Mouse (Mus musculus) bone marrow macrophage, adult 2 months (primary cell): ENCODE measurements around the gene Gatm. TPM values are rescaled to one million over a fixed set of nuclear protein-coding genes. Genes with fewer than 3 reads are reported as not detected.
A peak's percentile ranks its signal among the peaks of the same experiment; 100 is the strongest.

Source experiments
- H3K27ac ChIP-seq: 2 replicates; pipeline ENCODE4 v1.5.1; 2012; ENCODE audit warnings: low read depth, low read length; ENCODE audit not compliant: insufficient read depth
- H3K4me1 ChIP-seq: 2 replicates; pipeline ENCODE4 v1.6.1; 2012; ENCODE audit warnings: low read length; ENCODE audit not compliant: control insufficient read depth, insufficient read depth
- H3K4me3 ChIP-seq: 2 replicates; pipeline ENCODE4 v1.5.1; 2012; ENCODE audit warnings: mild to moderate bottlenecking, low read length, moderate library complexity; ENCODE audit not compliant: insufficient read depth
- CTCF ChIP-seq: IDR thresholded peaks from 2 replicates; pipeline ENCODE4 v1.5.1; 2012; ENCODE audit warnings: low read depth, mild to moderate bottlenecking, low read length, moderate library complexity
- POLR2A ChIP-seq: IDR thresholded peaks from 2 replicates; pipeline ENCODE4 v1.6.1; 2012; ENCODE audit warnings: mild to moderate bottlenecking, low read depth, low read length, borderline replicate concordance
- polyA plus RNA-seq: library from polyadenylated mRNA; stranded (reverse); fragments of >200 nt; gene quantifications from 2 replicates; pipeline ENCODE4 v1.2.4, GENCODE M21; 2012; ENCODE audit not compliant: missing spikeins, insufficient read depth, insufficient read length

The Gatm gene
- polyA plus RNA-seq, 1 experiment = 59.3 TPM

DNA sequence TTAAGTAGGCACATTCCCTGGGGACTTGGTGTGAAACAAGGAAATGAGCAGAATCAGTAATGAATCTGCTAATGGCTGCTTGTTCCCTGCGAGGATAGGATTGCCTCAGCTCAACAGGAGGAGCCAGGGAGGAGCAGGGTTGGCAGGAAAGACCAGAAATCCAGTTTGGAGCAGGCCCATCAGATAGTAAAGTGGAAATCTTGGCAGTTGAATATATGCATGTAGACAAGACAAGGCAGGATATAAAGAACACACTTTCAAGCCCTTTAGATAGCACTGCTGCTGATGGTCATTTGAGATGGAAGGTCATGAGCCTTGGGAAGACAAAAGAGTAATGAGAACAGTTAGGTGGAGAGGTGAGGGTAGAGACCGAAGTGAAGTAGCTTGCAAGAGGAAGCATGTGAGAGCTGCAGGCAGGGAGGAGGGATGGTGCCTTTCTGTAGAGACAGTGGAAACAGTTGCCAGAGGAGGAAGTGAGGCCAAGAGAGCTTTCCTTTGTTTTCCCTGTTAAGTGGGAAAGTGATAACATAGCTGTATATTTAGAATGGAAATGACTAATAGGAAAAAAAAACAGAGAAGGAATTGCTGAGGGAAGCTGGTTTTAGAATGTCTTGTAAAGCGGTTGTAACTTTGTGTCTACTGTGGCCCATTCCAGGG, 29.6 kb downstream of the Gatm start:
- no peak for TF ChIP-seq POLR2A
- TF ChIP-seq CTCF = no peak
- Histone ChIP-seq H3K4me1 (peaks cover 21% of the 10 kb centered on the region), H3K4me3 (no peak overlapping the region), H3K27ac (peak overlapping the region; percentile 83)

DNA sequence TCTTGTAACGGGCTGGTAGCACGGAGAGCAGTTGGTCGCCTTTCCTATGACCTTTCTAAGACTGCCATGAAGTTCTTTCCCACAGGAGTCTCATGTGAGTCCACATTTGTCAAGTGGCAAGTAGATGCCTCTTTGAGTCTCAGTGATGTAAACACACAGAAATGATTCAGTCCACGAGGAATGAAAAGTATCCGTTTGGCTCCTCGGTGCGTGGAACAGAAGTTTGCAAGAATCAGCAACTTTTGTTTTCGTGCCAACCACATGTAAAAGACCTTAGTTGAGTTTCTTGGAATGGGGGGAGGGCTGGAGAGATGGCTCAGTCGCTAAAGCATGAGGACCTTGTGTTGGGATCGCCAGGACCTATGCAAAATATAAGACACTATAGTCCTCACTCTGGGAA, 30.7 kb downstream of the Gatm start:
- TF ChIP-seq POLR2A = no peak
- no peak overlapping the region for H3K4me3 ChIP-seq
- no peak overlapping the region for H3K27ac ChIP-seq
- peaks cover 21% of the 10 kb centered on the region for H3K4me1 ChIP-seq

DNA sequence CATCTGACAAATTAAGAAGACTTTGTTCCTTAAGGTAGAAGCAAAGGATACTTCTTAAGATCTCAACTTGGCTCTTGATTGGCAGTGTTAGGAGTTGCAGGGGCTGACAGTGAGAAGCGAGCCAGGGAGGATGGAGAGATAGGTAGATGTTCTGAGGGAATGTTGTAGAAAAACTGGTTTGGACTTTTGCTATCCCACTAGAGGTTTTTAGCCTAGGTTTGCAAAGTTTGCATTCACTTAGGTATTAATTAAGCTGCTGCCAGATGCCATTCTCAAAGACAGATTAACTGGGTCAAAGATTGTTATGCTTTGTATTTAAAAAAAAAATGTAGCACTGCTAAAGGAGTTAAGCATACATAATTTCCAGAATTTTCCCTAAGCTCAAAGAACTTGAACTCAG, 33.8 kb downstream of the Gatm start:
- Histone ChIP-seq H3K4me1 (peaks cover 26% of the 10 kb centered on the region), H3K4me3 (no peak overlapping the region), H3K27ac (no peak overlapping the region)
- no peak for TF ChIP-seq CTCF
- no peak for TF ChIP-seq POLR2A

DNA sequence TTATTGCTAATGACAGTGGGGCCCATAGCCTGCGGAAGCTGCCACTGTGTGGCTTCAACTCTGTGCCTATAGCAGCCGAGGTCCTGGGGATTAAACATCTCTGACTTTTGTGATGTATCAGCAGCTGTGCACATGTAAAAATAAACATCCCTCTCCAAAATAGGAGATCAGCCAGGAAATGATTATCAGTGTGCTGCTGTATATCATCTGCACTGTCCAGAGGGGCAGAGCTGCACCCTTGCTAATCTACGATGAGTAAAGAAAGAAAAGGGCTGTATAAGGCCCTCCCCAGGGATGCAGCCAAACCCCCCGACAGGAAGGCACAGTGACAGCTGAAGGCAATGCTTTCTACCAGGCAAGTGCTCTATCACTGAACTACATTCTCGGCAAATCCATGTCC, 34.8 kb downstream of the Gatm start:
- Histone ChIP-seq H3K4me3 (no peak overlapping the region), H3K4me1 (peaks cover 23% of the 10 kb centered on the region), H3K27ac (no peak overlapping the region)
- TF ChIP-seq CTCF (no peak), POLR2A (no peak)

DNA sequence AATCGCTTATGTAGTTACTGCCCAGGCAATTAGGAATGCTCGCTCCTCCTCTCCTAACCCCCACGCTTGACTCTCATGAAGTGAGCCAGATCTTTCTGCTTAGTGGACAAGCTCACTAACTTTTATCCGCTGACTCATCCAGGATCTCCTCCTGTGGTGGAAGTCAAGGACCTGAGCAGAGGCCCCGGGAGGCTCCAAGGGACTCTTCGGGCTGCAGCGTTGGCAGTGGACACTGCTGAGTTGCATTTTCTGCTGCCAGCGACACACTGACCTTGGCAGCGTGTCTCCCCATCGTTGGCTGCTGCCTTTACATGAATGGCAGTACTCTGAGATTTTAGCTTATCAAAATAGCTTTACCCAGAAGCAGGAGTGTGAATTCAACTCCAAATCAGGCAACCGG, 35.6 kb downstream of the Gatm start:
- TF ChIP-seq CTCF (no peak), POLR2A (no peak)
- H3K4me3 ChIP-seq = no peak overlapping the region
- no peak overlapping the region for H3K27ac ChIP-seq
- peaks cover 18% of the 10 kb centered on the region for H3K4me1 ChIP-seq

DNA sequence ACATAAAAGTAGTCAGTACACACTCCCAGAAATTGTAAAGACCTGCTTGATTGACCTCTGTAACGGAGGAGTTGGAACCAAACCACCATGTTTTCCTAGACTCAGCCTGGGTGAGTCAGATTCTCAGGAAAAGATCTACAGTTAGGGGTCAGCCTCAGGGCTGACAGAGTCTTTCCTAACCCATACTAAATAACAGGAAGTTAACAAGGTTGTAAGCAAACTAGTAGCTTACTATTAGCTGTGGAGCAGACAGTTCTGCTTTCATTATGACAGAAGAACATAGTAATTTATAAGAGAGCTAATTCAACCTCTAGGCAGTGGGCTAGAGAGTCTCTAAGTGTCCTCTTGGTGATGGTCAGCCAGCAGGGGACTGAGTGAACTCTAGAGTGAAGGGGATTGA, 38.7 kb downstream of the Gatm start:
- H3K4me1 ChIP-seq = peaks cover 19% of the 10 kb centered on the region
- no peak overlapping the region for H3K4me3 ChIP-seq
- no peak for TF ChIP-seq CTCF
- TF ChIP-seq POLR2A = no peak
- peak overlapping the region; percentile 7 for H3K27ac ChIP-seq

DNA sequence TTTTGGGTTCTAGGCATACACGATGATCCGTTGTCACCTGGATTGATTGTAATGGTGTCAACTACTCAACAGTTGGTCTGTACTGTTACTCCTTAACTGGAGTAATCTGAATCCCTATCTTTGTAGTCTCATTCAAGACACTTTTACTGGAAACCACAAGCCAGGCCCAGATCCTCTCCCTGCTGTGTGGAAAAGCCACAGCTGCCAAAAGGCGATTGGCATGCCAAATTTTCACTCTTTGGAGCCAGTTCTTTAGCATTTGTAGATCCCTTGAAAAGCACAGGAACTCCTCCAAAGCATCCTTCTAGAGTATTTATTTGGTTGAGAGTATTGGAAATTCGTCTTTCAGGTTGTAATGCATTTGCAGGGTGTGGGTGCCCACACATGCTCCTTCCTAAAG, 39.8 kb downstream of the Gatm start:
- H3K4me3 ChIP-seq = no peak overlapping the region
- no peak overlapping the region for H3K27ac ChIP-seq
- no peak for TF ChIP-seq CTCF
- TF ChIP-seq POLR2A = no peak
- H3K4me1 ChIP-seq = peaks cover 19% of the 10 kb centered on the region

DNA sequence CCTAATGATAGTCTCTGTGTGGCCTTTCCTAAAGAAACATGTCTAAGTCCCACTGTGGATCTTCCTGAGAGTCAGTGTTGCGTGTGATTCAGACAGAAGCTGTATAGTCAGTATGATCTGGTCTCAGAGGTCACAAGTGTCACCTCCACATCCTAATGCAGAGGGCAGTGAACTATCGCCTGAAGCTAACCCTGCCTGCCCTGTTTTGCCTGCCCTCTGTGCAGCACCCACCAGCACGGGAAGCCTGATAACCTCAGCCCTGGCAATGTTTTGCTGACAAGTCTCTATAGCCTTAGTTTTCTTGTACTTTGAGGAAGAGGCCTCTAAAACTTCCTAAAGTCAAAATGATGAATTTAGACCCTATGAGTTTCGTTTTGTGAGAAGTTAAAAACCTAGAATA, 40.7 kb downstream of the Gatm start:
- 0 out of 2 replicates have a peak overlapping the region, but pooled peaks have one; percentile 12 for H3K27ac ChIP-seq
- H3K4me3 ChIP-seq = no peak overlapping the region
- TF ChIP-seq CTCF = no peak
- TF ChIP-seq POLR2A = no peak
- peaks cover 19% of the 10 kb centered on the region for H3K4me1 ChIP-seq

DNA sequence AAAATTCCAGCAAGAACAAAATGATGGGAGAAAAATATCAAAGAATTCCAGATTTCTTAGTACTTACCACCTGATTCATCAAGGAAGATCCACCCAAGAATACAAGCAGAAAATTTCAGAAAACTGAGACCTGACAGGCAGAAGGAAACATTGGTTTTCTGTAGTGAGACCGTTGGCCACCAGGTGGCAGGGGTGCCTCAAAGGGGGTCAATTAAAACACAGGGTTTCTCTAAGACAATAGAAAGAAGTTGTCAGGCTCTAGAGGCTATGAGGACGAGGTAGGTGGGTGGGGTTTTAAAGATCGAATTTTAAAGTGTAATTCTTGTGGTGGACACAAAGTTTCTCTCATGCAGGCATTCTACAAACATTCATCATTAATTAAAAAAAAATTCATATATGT, 41.7 kb downstream of the Gatm start:
- no peak overlapping the region for H3K4me3 ChIP-seq
- H3K4me1 ChIP-seq = peaks cover 19% of the 10 kb centered on the region
- no peak for TF ChIP-seq POLR2A
- peak; percentile 84 for TF ChIP-seq CTCF
- H3K27ac ChIP-seq = no peak overlapping the region

DNA sequence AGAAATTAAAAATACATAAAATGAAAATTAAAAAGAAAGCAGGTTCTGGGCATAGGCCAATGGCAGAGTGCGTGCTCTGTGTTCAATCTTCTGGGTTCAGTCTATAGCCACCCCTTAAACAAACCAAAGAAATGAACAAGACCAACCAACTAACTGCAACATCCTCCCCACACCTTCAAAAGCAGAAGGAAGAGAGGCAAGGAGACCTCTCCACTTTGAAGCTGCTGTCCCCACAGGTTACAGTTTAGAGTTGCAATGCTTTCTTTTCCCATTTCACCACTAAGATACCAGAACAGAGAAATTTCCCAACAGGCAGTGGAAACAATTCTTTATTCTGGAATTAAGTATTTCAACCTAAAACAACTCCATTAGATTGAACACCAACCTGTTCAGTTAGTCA, 48.9 kb downstream of the Gatm start:
- TF ChIP-seq POLR2A (no peak), CTCF (no peak)
- no peak overlapping the region for H3K4me3 ChIP-seq
- no peak overlapping the region for H3K27ac ChIP-seq
- H3K4me1 ChIP-seq = no peaks in the 10 kb centered on the region

DNA sequence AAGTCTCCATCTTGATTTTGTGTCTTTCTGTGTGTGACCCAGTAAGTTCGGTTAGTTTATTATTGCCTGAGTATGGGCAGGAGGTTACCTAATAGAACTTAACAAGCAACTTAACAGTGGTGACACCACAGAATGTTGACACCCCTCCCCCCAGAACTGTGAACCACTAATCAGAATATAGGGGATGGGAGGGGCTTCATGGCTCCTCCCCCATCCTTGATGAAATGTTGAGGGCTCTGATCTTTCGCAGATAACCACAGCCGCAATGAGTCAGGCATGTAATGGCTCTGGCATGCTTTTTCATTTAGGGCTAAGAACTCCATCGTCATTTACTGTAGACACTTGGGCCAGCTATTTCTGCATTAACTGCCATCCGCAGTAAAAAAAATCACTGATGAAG, 49.9 kb downstream of the Gatm start:
- no peaks in the 10 kb centered on the region for H3K4me1 ChIP-seq
- no peak overlapping the region for H3K4me3 ChIP-seq
- no peak for TF ChIP-seq POLR2A
- TF ChIP-seq CTCF = no peak
- H3K27ac ChIP-seq = no peak overlapping the region
